In genomic region chr8:70389678-70390077, GRCm38 (mm10) we compare ENCODE assay signal across 19 mouse cellular contexts. TPM values are rescaled to one million over a fixed set of nuclear protein-coding genes. Genes with fewer than 3 reads are reported as not detected.
A peak's percentile ranks its signal among the peaks of the same experiment; 100 is the strongest.
DNase-seq lines count a peak whose midpoint lies in the region; ATAC-seq and TF ChIP-seq lines count a peak whose summit lies in the region.
"Had no signal": no experiment of that assay in that cellular context is flagged by ENCODE, and none has a peak within 500 bp of the region (broad histone marks: within the 10 kb centered on the region; RNA-seq: fewer than 3 reads in every experiment).

No protein-coding gene starts in this region.

- WGBS in lung, embryonic 14.5 days = 81% methylated on average over 2 of the region's 2 CpGs
- WGBS in lung, adult 2 months = 69% methylated on average over 2 of the region's 2 CpGs

- H3K4me2 ChIP-seq in lung, embryonic 14.5 days = no peak overlapping the region
- H3K4me2 ChIP-seq: embryonic facial prominence, embryonic 15.5 days; hindbrain, embryonic 13.5 days had no signal

- TF ChIP-seq CTCF in lung, embryonic 14.5 days (IDR thresholded peaks at IDR 0.05; ENCODE audit: low read depth) = no peak
- TF ChIP-seq CTCF in lung, adult 2 months (IDR thresholded peaks at IDR 0.05; ENCODE audit: insufficient read depth, low read length) = no peak

- no peak overlapping the region for H3K27ac ChIP-seq in lung, embryonic 14.5 days (ENCODE audit: low read depth)
- H3K27ac ChIP-seq: embryonic facial prominence, embryonic 15.5 days; forebrain, embryonic 10.5 days; hindbrain, embryonic 13.5 days had no signal

- peak overlapping the region; percentile 16; the same call in 1 of the 2 replicates for H3K9ac ChIP-seq in lung, embryonic 14.5 days
- H3K9ac ChIP-seq: embryonic facial prominence, embryonic 15.5 days; hindbrain, embryonic 13.5 days had no signal

- no peaks in the 10 kb centered on the region for H3K27me3 ChIP-seq in lung, embryonic 14.5 days (ENCODE audit: insufficient read depth, low read length)
- H3K27me3 ChIP-seq: embryonic facial prominence, embryonic 15.5 days; hindbrain, embryonic 13.5 days; megakaryocyte, embryonic 14.5 days had no signal

- peaks cover 34% of the 10 kb centered on the region for H3K36me3 ChIP-seq in lung, embryonic 14.5 days (ENCODE audit: insufficient read depth)

- no peaks in the 10 kb centered on the region for H3K4me1 ChIP-seq in lung, embryonic 14.5 days (ENCODE audit: insufficient read depth)
- H3K4me1 ChIP-seq in lung, adult 2 months (ENCODE audit: control insufficient read depth, insufficient read depth, low read length) = no peaks in the 10 kb centered on the region
- H3K4me1 ChIP-seq: embryonic facial prominence, embryonic 15.5 days; hindbrain, embryonic 13.5 days had no signal

- DNase-seq in adrenal gland, adult 2 months = peak; percentile 40
- no peak for DNase-seq in adrenal gland, postnatal 4 days (ENCODE audit: low spot score in 2 of 2)
- DNase-seq in cerebellum, adult 9-10 months = peak; percentile 63
- no peak for DNase-seq in cerebellum, adult 11-12 months
- DNase-seq in lung, embryonic 14.5 days = no peak
- DNase-seq in lung, adult 2 months = no peak
- peak; percentile 54 to 75 for DNase-seq in cerebellum, postnatal 25 days
- DNase-seq in spleen, adult 18-20 months = no peak
- DNase-seq: gastrocnemius, postnatal 25 days; heart, postnatal 14 days; kidney, adult 2 months; kidney, postnatal 10 days; liver; right cerebral cortex, postnatal 25 days had no signal

- ATAC-seq in lung, embryonic 14.5 days (ENCODE audit: insufficient read depth) = no peak
- ATAC-seq: inflammation-experienced regulatory T-cells, adult 6 months had no signal

- no peak overlapping the region for H3K4me3 ChIP-seq in lung, embryonic 14.5 days (ENCODE audit: low read depth, low read length)
- H3K4me3 ChIP-seq in lung, adult 2 months (replicated peaks; ENCODE audit: extremely low read depth, low read depth, low read length) = no peak overlapping the region
- H3K4me3 ChIP-seq: embryonic facial prominence, embryonic 15.5 days; forebrain, embryonic 10.5 days; hindbrain, embryonic 13.5 days; megakaryocyte, embryonic 14.5 days had no signal

- no peaks in the 10 kb centered on the region for H3K9me3 ChIP-seq in lung, embryonic 14.5 days (ENCODE audit: low read depth, low read length)
- H3K9me3 ChIP-seq: embryonic facial prominence, embryonic 15.5 days; forebrain, embryonic 10.5 days; hindbrain, embryonic 13.5 days; megakaryocyte, embryonic 14.5 days had no signal

- no peak for TF ChIP-seq POLR2A in lung, adult 2 months (IDR thresholded peaks at IDR 0.05; ENCODE audit: borderline replicate concordance, extremely low read depth, low read depth, low read length)

RNA-seq across cellular contexts. Expression of gene Comp, which starts 16.3 kb away (rescaled TPM):
- total RNA-seq in adrenal gland, adult 2 months (2021) = under 1 TPM; 0.14 to 0.35 TPM
- polyA plus RNA-seq in adrenal gland, adult 2 months (2012; rRNA removed) = 0.38 and 0.44 TPM in 2 replicates
- total RNA-seq in adrenal gland, postnatal 4 days (2021) = 1 to 10 TPM in 1 of 2 experiments, under 1 TPM in 1; 0.28 to 1.0 TPM
- polyA plus RNA-seq in lung, embryonic 14.5 days (2014; fragmentation: Nextera tagmentation; extraction: Ambion mirVana) = 0.43 and 0.53 TPM in 2 replicates
- 0.51 and 1.3 TPM in 2 replicates for polyA plus RNA-seq in lung, adult 2 months (2012; rRNA removed)

RNA-seq across cellular contexts. Expression of gene Upf1, which starts 36.6 kb away (rescaled TPM):
- 10 to 100 TPM; 60.0 to 60.5 TPM for total RNA-seq in adrenal gland, adult 2 months (2021)
- 45.1 and 53.3 TPM in 2 replicates for polyA plus RNA-seq in adrenal gland, adult 2 months (2012; rRNA removed)
- 10 to 100 TPM; 52.5 to 56.1 TPM for total RNA-seq in adrenal gland, postnatal 4 days (2021)
- polyA plus RNA-seq in lung, embryonic 14.5 days (2014; fragmentation: Nextera tagmentation; extraction: Ambion mirVana) = 23.3 and 27.2 TPM in 2 replicates
- 35.8 and 36.7 TPM in 2 replicates for polyA plus RNA-seq in lung, adult 2 months (2012; rRNA removed)

RNA-seq across cellular contexts. Expression of gene Crtc1, which starts 49.7 kb away (rescaled TPM):
- total RNA-seq in adrenal gland, adult 2 months (2021) = 10 to 100 TPM; 20.6 to 25.0 TPM
- 48.5 and 50.5 TPM in 2 replicates for polyA plus RNA-seq in adrenal gland, adult 2 months (2012; rRNA removed)
- 10 to 100 TPM; 33.2 to 34.5 TPM for total RNA-seq in adrenal gland, postnatal 4 days (2021)
- polyA plus RNA-seq in lung, embryonic 14.5 days (2014; fragmentation: Nextera tagmentation; extraction: Ambion mirVana) = 15.5 and 21.8 TPM in 2 replicates
- polyA plus RNA-seq in lung, adult 2 months (2012; rRNA removed) = 18.7 and 20.4 TPM in 2 replicates

Comparison
In these comparisons a context has a peak if more than half of its experiments do, and no peak if none do; other contexts are left out.
1. DNase-seq: peak in adrenal gland, adult 2 months (single experiment), cerebellum, adult 9-10 months (single experiment) and cerebellum, postnatal 25 days (2 of 2); none in adrenal gland, postnatal 4 days (0 of 2), cerebellum, adult 11-12 months (single experiment), lung, embryonic 14.5 days (single experiment), lung, adult 2 months (single experiment) and spleen, adult 18-20 months (0 of 2).